Mouse (Mus musculus) ovary, adult 18-20 months (tissue): Measurements from ENCODE around the gene Calm1.
"Not testable (repeated sequence)": the region's sequence is repeated elsewhere in the genome, so short reads cannot be mapped to it uniquely, and the experiment has no call there.

Source experiments
- DNase-seq: peaks from one replicate; pipeline ENCODE4 v3.0.0; 2022; ENCODE audit warnings: low spot score, mixed read lengths

Gene Calm1

GRCm38 (mm10) chr12:100196786-100197185 is 2.4 kb upstream of the Calm1 start:
- no peak for DNase-seq

GRCm38 (mm10) chr12:100199891-100200644 is 833 bp downstream of the Calm1 start:
- peak; percentile 48 for DNase-seq

- no peak for DNase-seq
Observed at GRCm38 (mm10) chr12:100200645-100201362, 1.6 kb downstream of the Calm1 start.

GRCm38 (mm10) chr12:100201363-100201711 is 2.1 kb downstream of the Calm1 start:
- no peak for DNase-seq

GRCm38 (mm10) chr12:100201838-100202237 is 2.6 kb downstream of the Calm1 start:
- peak; percentile 84 for DNase-seq

- no peak for DNase-seq
Observed at GRCm38 (mm10) chr12:100203759-100204158, 4.5 kb downstream of the Calm1 start.

- no peak for DNase-seq
Observed at GRCm38 (mm10) chr12:100205156-100205555, 5.9 kb downstream of the Calm1 start.

- DNase-seq, result no peak
Observed at GRCm38 (mm10) chr12:100206521-100206920, 7.3 kb downstream of the Calm1 start.

GRCm38 (mm10) chr12:100206926-100207325 is 7.7 kb downstream of the Calm1 start:
- no peak for DNase-seq

- no peak for DNase-seq
Observed at GRCm38 (mm10) chr12:100209701-100210478, 10.7 kb downstream of the Calm1 start.

- DNase-seq, result no peak
Observed at GRCm38 (mm10) chr12:100210973-100211372, 11.7 kb downstream of the Calm1 start.

- no peak for DNase-seq
Observed at GRCm38 (mm10) chr12:100211453-100212185, 12.4 kb downstream of the Calm1 start.

GRCm38 (mm10) chr12:100212397-100212796 is 13.2 kb downstream of the Calm1 start:
- no peak for DNase-seq

GRCm38 (mm10) chr12:100213162-100213561 is 13.9 kb downstream of the Calm1 start:
- DNase-seq, result no peak

GRCm38 (mm10) chr12:100214156-100214555 is 14.9 kb downstream of the Calm1 start:
- no peak for DNase-seq

- peak; percentile 29 for DNase-seq
Observed at GRCm38 (mm10) chr12:100214738-100215137, 15.5 kb downstream of the Calm1 start.

- not testable (repeated sequence) for DNase-seq
Observed at GRCm38 (mm10) chr12:100217087-100217486, 17.9 kb downstream of the Calm1 start.

- no peak for DNase-seq
Observed at GRCm38 (mm10) chr12:100220012-100220411, 20.8 kb downstream of the Calm1 start.

GRCm38 (mm10) chr12:100221608-100222321 is 22.5 kb downstream of the Calm1 start:
- no peak for DNase-seq

GRCm38 (mm10) chr12:100222322-100222993 is 23.2 kb downstream of the Calm1 start:
- DNase-seq, result no peak

- no peak for DNase-seq
Observed at GRCm38 (mm10) chr12:100223531-100223930, 24.3 kb downstream of the Calm1 start.
